In genomic region chr14:75238054-75238692, GRCm38 (mm10) we compare ENCODE assay signal across 31 mouse cellular contexts. TPM values are rescaled to one million over a fixed set of nuclear protein-coding genes. Genes with fewer than 3 reads are reported as not detected.
DNase-seq lines count a peak whose midpoint lies in the region; ATAC-seq and TF ChIP-seq lines count a peak whose summit lies in the region.
"Had no signal": no experiment of that assay in that cellular context is flagged by ENCODE, and none has a peak within 500 bp of the region (broad histone marks: within the 10 kb centered on the region; RNA-seq: fewer than 3 reads in every experiment).

No protein-coding gene starts in this region.

- H3K9ac ChIP-seq in forebrain, embryonic 14.5 days (ENCODE audit: low read length): no peak overlapping the region
- H3K9ac ChIP-seq in liver, embryonic 14.5 days (replicated peaks): no peak overlapping the region
- H3K9ac ChIP-seq: hindbrain, embryonic 13.5 days; midbrain, embryonic 15.5 days; neural tube, embryonic 13.5 days had no signal

- DNase-seq in 3T3-L1 (ENCODE audit: low read depth, low spot score): peak; percentile 4
- peak; percentile 90 for DNase-seq in 416B (ENCODE audit: low read depth)
- no peak for DNase-seq in forebrain, embryonic 14.5 days (ENCODE audit: low spot score)
- DNase-seq in liver, embryonic 14.5 days (ENCODE audit: low read depth in 3 of 3, low spot score in 3 of 3): peak in 1 of 3 experiments; percentile 22
- no peak for DNase-seq in left cerebral cortex, postnatal 25 days (ENCODE audit: low spot score in 2 of 2)
- no peak for DNase-seq in adrenal gland, postnatal 10 days
- DNase-seq in lung, postnatal 4 days: no peak
- no peak for DNase-seq in frontal cortex, postnatal 36 days (ENCODE audit: low spot score in 2 of 2)
- DNase-seq: adrenal gland, adult 8-10 months; cerebellum, adult 8-10 months; cerebellum, postnatal 36 days; gastrocnemius, postnatal 10 days; heart, adult 11 months; kidney, adult 18-20 months; kidney, postnatal 4 days; lung, postnatal 10 days; retina, postnatal 1 day; thymus, postnatal 14 days had no signal

- ATAC-seq in forebrain, embryonic 14.5 days: no peak
- ATAC-seq in liver, embryonic 14.5 days (ENCODE audit: insufficient read depth): peak; percentile 76; the same call in 1 of the 2 replicates
- ATAC-seq: activated CD4-positive, CD25-positive, alpha-beta regulatory T cell, adult 4 months; inflammation-experienced regulatory T-cells, adult 6 months; midbrain, embryonic 15.5 days had no signal

- no peaks in the 10 kb centered on the region for H3K27me3 ChIP-seq in forebrain, embryonic 14.5 days (replicated peaks; ENCODE audit: control insufficient read depth, insufficient read depth, low read length)
- no peaks in the 10 kb centered on the region for H3K27me3 ChIP-seq in liver, embryonic 14.5 days (ENCODE audit: control insufficient read depth, insufficient read depth, low read length)
- H3K27me3 ChIP-seq: hindbrain, embryonic 13.5 days; megakaryocyte, embryonic 14.5 days; midbrain, embryonic 15.5 days; neural tube, embryonic 13.5 days had no signal

- H3K27ac ChIP-seq in forebrain, embryonic 14.5 days (ENCODE audit: low read depth, low read length): peak overlapping the region; percentile 91
- H3K27ac ChIP-seq in liver, embryonic 14.5 days: no peak overlapping the region; the same call in 1 of the 2 replicates
- H3K27ac ChIP-seq: hindbrain, embryonic 13.5 days; left cerebral cortex, adult 2 months; midbrain, embryonic 15.5 days; neural tube, embryonic 13.5 days had no signal

- TF ChIP-seq EP300 in liver, embryonic 14.5 days (IDR thresholded peaks at IDR 0.05; ENCODE audit: low read depth): 0 out of 2 replicates have a peak, but pooled peaks have one; percentile 19

- H3K4me3 ChIP-seq in forebrain, embryonic 14.5 days (ENCODE audit: low read depth, low read length): no peak overlapping the region
- H3K4me3 ChIP-seq in liver, embryonic 14.5 days (ENCODE audit: insufficient read depth in 1 of 2, low read depth in 2 of 2, low read length in 2 of 2): no peak overlapping the region
- H3K4me3 ChIP-seq: hindbrain, embryonic 13.5 days; left cerebral cortex, adult 2 months; midbrain, embryonic 15.5 days; neural tube, embryonic 13.5 days had no signal

- WGBS in forebrain, embryonic 14.5 days: 58% methylated on average over 6 of the region's 6 CpGs
- 23% methylated on average over 6 of the region's 6 CpGs for WGBS in liver, embryonic 14.5 days (ENCODE audit: insufficient replicate concordance)

- intact Hi-C loops in left cerebral cortex, postnatal 25 days (cut with DNase I): no loop called here

- H3K9me3 ChIP-seq in forebrain, embryonic 14.5 days (replicated peaks; ENCODE audit: control insufficient read depth, low read length): no peaks in the 10 kb centered on the region
- H3K9me3 ChIP-seq in liver, embryonic 14.5 days (ENCODE audit: control insufficient read depth, low read length): no peaks in the 10 kb centered on the region
- H3K9me3 ChIP-seq: hindbrain, embryonic 13.5 days; megakaryocyte, embryonic 14.5 days; midbrain, embryonic 15.5 days; neural tube, embryonic 13.5 days had no signal

- H3K36me3 ChIP-seq in forebrain, embryonic 14.5 days (ENCODE audit: control insufficient read depth, insufficient read depth, low read length): no peaks in the 10 kb centered on the region
- H3K36me3 ChIP-seq in liver, embryonic 14.5 days (replicated peaks; ENCODE audit: control insufficient read depth, insufficient read depth, low read depth): no peaks in the 10 kb centered on the region
- H3K36me3 ChIP-seq: hindbrain, embryonic 13.5 days; midbrain, embryonic 15.5 days; neural tube, embryonic 13.5 days had no signal

- H3K4me1 ChIP-seq in forebrain, embryonic 14.5 days (ENCODE audit: control insufficient read depth, insufficient read depth, low read length): peaks cover 25% of the 10 kb centered on the region
- peaks cover 2 to 16% of the 10 kb centered on the region in 2 experiments; a peak in 3 of 4 replicates for H3K4me1 ChIP-seq in liver, embryonic 14.5 days (replicated peaks; ENCODE audit: control insufficient read depth in 2 of 2, insufficient read depth in 2 of 2, low read length in 1 of 2)

- TF ChIP-seq CTCF in liver, embryonic 14.5 days (IDR thresholded peaks at IDR 0.05; ENCODE audit: low read depth): no peak

- no peak overlapping the region for H3K4me2 ChIP-seq in forebrain, embryonic 14.5 days (ENCODE audit: low read length)
- H3K4me2 ChIP-seq in liver, embryonic 14.5 days (ENCODE audit: low read depth): no peak overlapping the region
- H3K4me2 ChIP-seq: hindbrain, embryonic 13.5 days; midbrain, embryonic 15.5 days; neural tube, embryonic 13.5 days had no signal

RNA-seq across cellular contexts. Expression of gene Cpb2, which starts 3.9 kb away (rescaled TPM):
- 0.25 TPM in 1 of 2 replicates, not detected in the other for polyA plus RNA-seq in forebrain, embryonic 14.5 days (2014; fragmentation: Nextera tagmentation; extraction: Ambion mirVana)
- 59.7 and 62.1 TPM in 2 replicates for polyA plus RNA-seq in liver, embryonic 14.5 days (2012; rRNA removed)
- polyA plus RNA-seq in liver, embryonic 14.5 days (2014; fragmentation: Nextera tagmentation; extraction: Ambion mirVana): 93.5 and 106 TPM in 2 replicates
- total RNA-seq in left cerebral cortex, postnatal 25 days (2021): not detected
- total RNA-seq in adrenal gland, postnatal 10 days (2021): 10 to 100 TPM; 21.6 to 49.2 TPM
- total RNA-seq: adrenal gland, adult 8-10 months; gastrocnemius, postnatal 10 days; heart, postnatal 25 days; layer of hippocampus, postnatal 10 days; left cerebral cortex, adult 2 months had no signal
- polyA plus RNA-seq: activated CD4-positive, CD25-positive, alpha-beta regulatory T cell, adult 4 months; embryonic facial prominence, embryonic 14.5 days; heart, embryonic 14.5 days; hindbrain, embryonic 13.5 days; inflammation-experienced regulatory T-cells, adult 6 months; limb, embryonic 11.5 days; midbrain, embryonic 15.5 days; neural tube, embryonic 13.5 days; spleen, adult 2 months had no signal

RNA-seq across cellular contexts. Expression of gene Zc3h13, which starts 46.0 kb away (rescaled TPM):
- 33.9 and 36.4 TPM in 2 replicates for polyA plus RNA-seq in forebrain, embryonic 14.5 days (2014; fragmentation: Nextera tagmentation; extraction: Ambion mirVana)
- polyA plus RNA-seq in liver, embryonic 14.5 days (2012; rRNA removed): 5.2 and 8.1 TPM in 2 replicates
- polyA plus RNA-seq in liver, embryonic 14.5 days (2014; fragmentation: Nextera tagmentation; extraction: Ambion mirVana): 9.2 and 11.3 TPM in 2 replicates
- total RNA-seq in left cerebral cortex, postnatal 25 days (2021): 10 to 100 TPM; 53.2 to 58.2 TPM
- 10 to 100 TPM; 24.8 to 29.4 TPM for total RNA-seq in adrenal gland, postnatal 10 days (2021)

Comparison
In these comparisons a context has a peak if more than half of its experiments do, and no peak if none do; other contexts are left out.
1. DNase-seq: peak in 3T3-L1 (single experiment) and 416B (single experiment); none in forebrain, embryonic 14.5 days (single experiment), left cerebral cortex, postnatal 25 days (0 of 2), adrenal gland, postnatal 10 days (single experiment), lung, postnatal 4 days (0 of 2) and frontal cortex, postnatal 36 days (0 of 2).
2. RNA of gene Cpb2, which starts 3.9 kb away (total RNA-seq): 21.6 to 49.2 TPM in adrenal gland, postnatal 10 days; not detected in left cerebral cortex, postnatal 25 days; every median in the first group is over 10 times any median in the second.